Mouse (Mus musculus) T-helper 1 cell (primary cell): ENCODE measurements at regions not wholly inside any gene's neighbourhood (a gene's known extent, or its start where the extent isn't known, plus 50 kb on each side); places are given as distances from the start of the nearest gene placed in this dataset.

Experiments used
- in situ Hi-C: fragments of 300-600 bp; cut with MboI, MseI; formaldehyde crosslinking; loops from one replicate; pipeline ENCODE4 v1.15.1; 2025; ENCODE audit warnings: high pct_unique_total_duplicates

DNA sequence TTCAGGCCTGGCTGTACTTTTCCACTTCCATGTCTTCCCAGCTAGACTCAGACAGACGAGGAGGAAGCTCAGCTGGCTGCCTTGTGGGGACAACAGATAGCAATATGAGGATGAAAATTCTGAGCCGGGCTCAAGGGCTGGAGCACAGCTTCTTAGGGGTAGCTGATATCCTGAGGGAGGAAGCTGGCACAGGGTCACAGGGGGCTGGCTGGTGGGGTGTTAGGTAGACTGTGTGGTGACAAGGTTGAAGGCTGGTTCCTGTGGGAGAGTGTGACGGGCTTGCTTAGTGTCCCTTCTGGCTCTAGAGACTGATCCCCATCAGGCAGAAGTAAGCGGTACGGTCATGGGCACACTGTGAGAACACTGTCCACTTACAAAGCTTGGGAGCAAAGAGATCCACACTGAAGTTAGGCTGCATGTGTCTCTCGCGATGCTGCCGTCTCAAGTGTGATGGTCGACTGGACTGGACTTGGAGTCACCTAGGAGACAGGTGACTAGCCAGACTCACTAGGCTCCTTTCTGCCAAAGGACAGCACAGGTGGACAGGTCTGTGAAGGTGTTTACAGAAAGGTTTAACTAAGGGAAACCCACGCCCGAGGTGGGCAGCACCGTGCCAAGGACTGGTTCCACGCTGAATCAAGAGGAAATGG is 111.1 kb upstream of the S1pr3 start:
- in situ Hi-C loops = no loop called here

- in situ Hi-C loops = no loop called here
Measured at GRCm38 (mm10) chr13:51299047-51299760, 109.2 kb upstream of the S1pr3 start.

GRCm38 (mm10) chr13:51301476-51301875 is 107.0 kb upstream of the S1pr3 start:
- in situ Hi-C loops = no loop called here

DNA sequence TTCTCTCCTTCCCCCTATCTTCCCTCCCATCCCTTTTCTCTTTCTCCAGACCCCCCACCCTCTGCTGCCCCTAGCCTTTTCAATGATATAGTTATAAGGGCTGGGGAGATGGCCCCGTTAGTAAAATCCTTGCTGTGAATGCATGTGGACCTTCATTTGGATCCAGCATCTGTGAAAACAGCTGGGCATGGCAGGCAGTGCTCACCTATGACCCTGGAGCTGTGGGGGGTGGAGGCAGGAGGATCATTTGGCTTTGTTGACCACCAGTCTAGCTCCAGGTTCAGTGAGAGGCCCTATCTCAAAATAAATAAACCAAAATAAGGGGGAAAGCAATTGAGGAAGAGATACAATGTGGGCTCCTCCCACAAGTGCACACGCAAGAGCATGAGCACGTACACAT is 105.3 kb upstream of the S1pr3 start:
- in situ Hi-C loops = no loop called here

- in situ Hi-C loops = loop anchor here (5.0 kb wide), 1 partner anchor 92 kb away; no protein-coding TSS in a partner anchor
Measured at GRCm38 (mm10) chr13:51304631-51305030, 103.8 kb upstream of the S1pr3 start.

GRCm38 (mm10) chr13:51309446-51309845 is 99.0 kb upstream of the S1pr3 start:
- in situ Hi-C loops = loop anchor here (5.0 kb wide), 1 partner anchor 97 kb away; no protein-coding TSS in a partner anchor

GRCm38 (mm10) chr13:51310041-51310440 is 98.4 kb upstream of the S1pr3 start:
- in situ Hi-C loops = no loop called here

DNA sequence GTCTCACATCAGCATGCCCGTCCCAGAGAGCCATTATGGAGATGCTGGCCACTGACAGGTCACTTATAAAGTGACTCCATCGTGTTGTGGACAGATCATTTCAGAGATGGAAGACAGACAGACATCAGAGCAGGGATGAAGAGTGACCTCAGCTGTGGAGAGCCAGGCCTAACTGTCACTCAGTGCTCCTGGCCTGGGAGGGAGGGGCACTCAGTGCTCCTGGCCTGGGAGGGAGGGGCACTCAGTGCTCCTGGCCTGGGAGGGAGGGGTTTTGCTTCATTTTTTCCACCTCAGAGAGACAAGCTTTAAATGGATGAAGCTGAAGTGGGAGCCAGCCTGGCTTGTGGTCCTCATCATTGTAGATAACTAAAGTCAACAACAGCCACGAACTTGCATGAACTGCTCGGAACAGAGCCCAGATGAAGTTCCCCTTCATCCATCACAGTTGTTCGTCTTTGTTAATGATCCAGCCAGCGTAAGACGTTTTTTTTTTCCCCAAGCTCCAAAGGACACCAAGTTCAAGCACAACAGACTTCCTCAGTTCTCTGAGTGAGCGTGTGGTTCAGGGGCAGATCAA is 96.7 kb upstream of the S1pr3 start:
- in situ Hi-C loops = no loop called here

- in situ Hi-C loops = no loop called here
Measured at GRCm38 (mm10) chr13:51313129-51313850, 95.1 kb upstream of the S1pr3 start.

DNA sequence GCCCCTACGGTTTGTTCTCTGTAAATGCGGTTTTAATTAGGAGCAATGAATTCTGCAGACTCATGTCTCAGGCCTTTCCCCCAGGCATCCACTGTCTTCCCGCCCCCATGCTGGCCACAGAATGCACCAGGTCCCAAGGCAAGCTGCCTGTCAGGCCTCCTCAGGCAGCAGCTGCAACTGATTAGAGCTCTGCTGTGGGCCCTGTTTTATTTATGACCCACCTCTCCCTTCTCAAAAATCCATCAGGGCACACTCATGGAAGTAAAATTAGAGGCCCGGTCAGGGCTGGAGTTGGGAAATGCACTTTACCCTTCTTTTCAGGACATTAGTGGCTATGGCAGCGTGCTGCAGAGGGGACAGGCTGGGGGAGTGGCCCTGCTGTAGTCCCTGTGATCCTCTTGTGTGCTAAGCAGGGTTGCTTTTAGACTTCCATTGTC is 93.9 kb upstream of the S1pr3 start:
- in situ Hi-C loops = no loop called here

DNA sequence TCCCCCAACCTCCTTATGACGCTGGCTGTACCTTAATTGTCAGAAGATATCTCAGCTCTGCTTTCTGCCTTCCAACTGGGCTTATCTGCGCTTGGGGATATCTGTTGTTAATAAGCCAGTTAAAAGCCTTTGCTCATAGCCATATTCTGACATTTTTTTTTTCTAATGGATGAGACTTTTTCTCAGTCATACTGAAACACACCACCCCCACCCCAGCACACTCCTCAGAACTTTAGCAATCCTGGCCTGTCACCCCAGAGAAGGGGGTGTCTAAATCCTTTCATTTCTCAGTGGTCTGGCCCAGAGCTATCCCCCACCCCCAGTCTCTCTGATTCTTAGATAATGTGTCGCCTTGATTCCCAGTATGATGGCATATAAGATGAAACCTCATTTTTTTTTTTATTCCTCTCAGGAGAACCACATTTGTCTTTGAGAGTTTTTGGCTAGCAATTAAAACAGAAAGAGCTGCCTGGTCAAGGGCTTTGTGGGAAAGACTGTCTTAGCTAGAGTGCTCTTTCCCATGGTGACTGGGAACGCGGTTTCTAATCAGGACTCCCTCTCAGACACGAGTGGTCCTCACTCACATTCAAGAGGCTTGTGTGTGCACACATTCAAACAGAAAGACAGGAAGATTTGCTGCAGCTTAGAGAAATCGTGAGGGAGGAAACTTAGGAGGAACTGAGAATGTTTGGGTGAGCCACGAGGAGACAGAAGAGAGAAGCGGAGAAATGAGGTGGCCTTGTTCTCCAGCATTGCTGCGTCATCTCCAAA is 93.2 kb upstream of the S1pr3 start:
- in situ Hi-C loops = no loop called here

GRCm38 (mm10) chr13:51315779-51316041 is 92.7 kb upstream of the S1pr3 start:
- in situ Hi-C loops = no loop called here

DNA sequence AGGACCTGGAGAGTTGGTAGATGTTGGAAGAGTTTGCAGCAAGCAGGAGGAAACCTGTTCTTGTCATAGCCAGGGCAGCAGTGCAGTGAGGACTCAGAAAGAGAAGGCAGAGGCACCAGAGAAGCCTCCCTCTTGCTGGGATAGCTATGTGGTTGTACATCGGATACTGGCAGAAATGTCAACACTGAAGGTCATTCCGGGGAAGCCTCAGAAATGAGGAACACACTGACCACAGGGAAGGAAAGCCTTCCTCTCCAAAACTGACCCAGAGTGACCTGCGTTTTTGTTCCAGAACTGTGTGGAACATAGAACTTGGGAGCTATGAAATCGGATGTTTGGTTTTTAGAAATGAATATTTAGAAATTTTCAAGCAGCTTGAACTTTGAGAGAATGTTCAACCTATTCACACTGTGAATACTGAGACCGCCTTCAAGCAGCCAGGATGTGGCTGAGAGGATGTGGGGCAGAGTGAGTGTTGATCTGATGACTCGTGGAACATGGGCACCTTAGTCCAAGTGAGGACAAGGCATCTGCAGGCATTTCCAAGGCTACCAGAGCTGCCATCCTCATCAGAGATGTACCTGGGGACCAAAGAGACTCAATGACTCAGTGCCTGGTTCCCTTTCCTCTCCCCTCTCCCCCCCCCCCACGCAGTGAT is 85.3 kb upstream of the S1pr3 start:
- in situ Hi-C loops = no loop called here

GRCm38 (mm10) chr13:51324714-51325113 is 83.7 kb upstream of the S1pr3 start:
- in situ Hi-C loops = no loop called here

GRCm38 (mm10) chr13:51325298-51325697 is 83.1 kb upstream of the S1pr3 start:
- in situ Hi-C loops = no loop called here

DNA sequence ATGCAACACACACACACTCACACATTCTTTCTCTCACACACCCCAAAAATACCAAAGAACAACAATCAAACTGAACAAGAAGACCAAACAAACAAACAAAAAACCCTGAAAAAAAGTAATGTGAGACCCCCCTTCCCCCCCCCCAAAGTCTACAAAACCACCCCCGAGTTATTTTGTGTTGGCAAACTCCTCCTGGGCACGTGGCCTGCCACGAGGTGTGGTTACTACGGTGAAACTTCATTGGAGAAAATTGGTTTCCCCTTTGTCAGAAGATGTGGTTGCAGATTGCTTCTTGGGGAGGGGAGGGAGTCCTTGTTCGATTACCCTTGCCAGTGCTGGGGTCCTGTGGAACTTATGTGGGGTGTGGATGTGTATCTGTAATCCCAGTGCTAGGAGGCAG is 82.3 kb upstream of the S1pr3 start:
- in situ Hi-C loops = no loop called here

- in situ Hi-C loops = no loop called here
Measured at GRCm38 (mm10) chr13:51328131-51328970, 80.1 kb upstream of the S1pr3 start.

- in situ Hi-C loops = no loop called here
Measured at GRCm38 (mm10) chr13:51328971-51329346, 79.5 kb upstream of the S1pr3 start.

GRCm38 (mm10) chr13:51329717-51330116 is 78.7 kb upstream of the S1pr3 start:
- in situ Hi-C loops = no loop called here

DNA sequence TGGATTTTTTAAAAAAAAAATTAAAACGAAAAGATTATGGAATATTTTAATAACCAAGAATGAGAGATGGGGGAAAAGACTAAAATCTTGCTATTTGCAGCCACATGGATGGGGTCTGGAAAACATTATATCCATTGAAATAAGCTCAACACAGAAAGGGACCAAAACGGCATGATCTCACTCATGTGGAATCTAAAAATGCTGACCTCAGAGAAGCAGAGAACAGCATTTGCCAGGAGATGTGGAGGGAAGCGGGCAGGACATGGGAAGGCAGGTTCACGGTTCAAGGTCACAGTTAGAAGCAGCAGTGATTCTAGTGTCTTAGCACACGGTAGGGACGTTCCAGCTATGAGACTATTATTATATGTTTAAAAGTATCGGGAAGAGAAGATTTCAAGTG is 76.2 kb upstream of the S1pr3 start:
- in situ Hi-C loops = no loop called here
